Mouse (Mus musculus): ENCODE data around the gene Pou2f3. TPM values are rescaled to one million over a fixed set of nuclear protein-coding genes. Genes with fewer than 3 reads are reported as not detected.
A peak's percentile ranks its signal among the peaks of the same experiment; 100 is the strongest.

The Pou2f3 gene
- polyA plus RNA-seq, 1 experiment from 2014 or later = not detected

DNA sequence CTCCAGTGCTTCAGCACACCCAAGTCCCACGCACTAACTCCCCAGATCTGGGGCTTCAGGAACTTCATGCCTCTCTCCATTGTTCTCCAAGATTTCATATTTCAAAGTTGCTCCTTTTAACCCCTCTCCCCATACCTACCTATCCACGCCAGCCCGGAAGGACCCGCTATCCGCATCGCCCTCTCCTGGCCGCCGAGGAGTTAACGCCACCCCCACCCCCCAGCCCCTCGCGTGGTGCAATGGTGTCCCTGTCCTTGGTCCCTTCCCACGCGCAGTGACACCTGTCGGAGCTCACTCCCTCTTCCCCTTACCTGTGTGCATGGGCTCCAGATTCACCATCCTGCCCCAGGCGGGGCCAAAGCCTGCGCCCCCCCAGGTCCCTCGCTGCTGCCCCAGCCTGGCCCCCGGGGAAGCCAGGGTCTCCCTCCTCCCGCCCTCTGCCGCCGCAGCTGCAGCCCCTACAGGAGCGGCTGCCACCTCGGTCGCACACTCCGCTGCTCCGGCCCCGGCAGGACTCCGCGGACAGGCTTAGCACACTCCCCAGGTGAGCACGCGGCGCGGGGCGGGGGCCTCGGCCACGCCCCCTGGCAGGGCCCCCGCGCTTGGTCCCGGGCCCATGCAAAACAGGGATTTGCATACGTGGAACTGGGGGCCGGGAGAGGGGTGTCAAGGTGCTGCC lies 4.7 kb downstream of the Pou2f3 start:
- H3K27ac ChIP-seq = no peak overlapping the region
- WGBS = 3% methylated on average over 41 of the region's 41 CpGs
- H3K9ac ChIP-seq = peak overlapping the region; percentile 46; the same call in 1 of the 2 replicates
- H3K27me3 ChIP-seq = peaks cover 66% of the 10 kb centered on the region
- H3K36me3 ChIP-seq = no peaks in the 10 kb centered on the region
- peak overlapping the region; percentile 53 for H3K4me2 ChIP-seq
- H3K4me3 ChIP-seq = peak overlapping the region; percentile 31
- H3K4me1 ChIP-seq (replicated peaks) = peaks cover 23% of the 10 kb centered on the region
- 0 out of 2 replicates have a peak, but pooled peaks have one; percentile 17 for ATAC-seq (ENCODE audit: low FRiP score)
- H3K9me3 ChIP-seq = no peaks in the 10 kb centered on the region

DNA sequence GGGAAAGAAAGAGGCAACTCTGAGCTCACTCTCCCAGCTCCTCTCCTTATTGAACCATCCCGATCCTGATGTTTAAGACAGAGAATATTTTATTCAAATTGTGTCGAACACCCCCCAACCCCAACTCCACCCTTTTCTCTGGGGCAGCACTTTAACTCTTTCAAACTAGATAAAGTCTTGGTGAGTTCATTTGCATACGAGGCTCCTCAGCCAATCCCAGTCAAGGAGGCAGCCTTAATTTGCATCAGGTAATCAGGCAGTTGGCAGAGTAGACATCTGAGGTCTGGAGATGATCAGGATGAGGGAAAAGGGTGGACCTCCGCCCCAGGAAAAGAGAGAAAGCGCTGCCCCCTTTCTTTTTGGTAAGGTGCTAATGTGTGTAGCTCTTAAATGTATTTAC lies 10.0 kb downstream of the Pou2f3 start:
- H3K9ac ChIP-seq = no peak overlapping the region
- no peak overlapping the region for H3K4me3 ChIP-seq
- peaks cover 14% of the 10 kb centered on the region for H3K4me1 ChIP-seq (replicated peaks)
- no peak overlapping the region for H3K27ac ChIP-seq
- peaks cover 61% of the 10 kb centered on the region for H3K27me3 ChIP-seq
- H3K4me2 ChIP-seq = peak overlapping the region; percentile 13; the same call in 1 of the 2 replicates
- ATAC-seq (ENCODE audit: low FRiP score) = no peak
- 2% methylated on average over 5 of the region's 5 CpGs for WGBS
- no peaks in the 10 kb centered on the region for H3K36me3 ChIP-seq
- no peaks in the 10 kb centered on the region for H3K9me3 ChIP-seq

DNA sequence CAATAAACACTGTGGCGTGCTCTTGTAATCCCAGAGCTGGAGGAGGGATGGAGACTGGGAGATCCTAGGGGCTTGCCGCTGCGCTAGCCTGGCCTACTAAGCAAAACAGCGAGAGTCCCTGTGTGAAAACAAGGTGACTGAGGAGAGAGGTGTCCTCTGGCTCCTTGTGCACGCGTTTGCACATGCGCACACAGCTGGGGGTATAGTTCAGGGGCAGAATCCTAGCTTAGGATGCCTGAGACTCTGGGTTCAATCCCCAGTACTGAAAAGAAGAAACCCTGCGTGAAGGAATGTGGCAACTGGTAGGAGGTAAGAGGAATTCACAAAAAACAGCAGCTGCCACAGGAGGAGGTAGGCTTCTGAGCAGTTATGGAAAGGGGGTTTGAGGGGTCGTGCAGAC lies 16.2 kb downstream of the Pou2f3 start:
- Histone ChIP-seq H3K4me1 (replicated peaks) (peaks cover 6% of the 10 kb centered on the region), H3K4me3 (no peak overlapping the region), H3K36me3 (no peaks in the 10 kb centered on the region), H3K9me3 (no peaks in the 10 kb centered on the region), H3K27ac (no peak overlapping the region), H3K4me2 (no peak overlapping the region), H3K9ac (no peak overlapping the region), H3K27me3 (peaks cover 14% of the 10 kb centered on the region)
- no peak for ATAC-seq (ENCODE audit: low FRiP score)
- whole genome bisulfite sequencing = 19% methylated on average over 9 of the region's 9 CpGs

DNA sequence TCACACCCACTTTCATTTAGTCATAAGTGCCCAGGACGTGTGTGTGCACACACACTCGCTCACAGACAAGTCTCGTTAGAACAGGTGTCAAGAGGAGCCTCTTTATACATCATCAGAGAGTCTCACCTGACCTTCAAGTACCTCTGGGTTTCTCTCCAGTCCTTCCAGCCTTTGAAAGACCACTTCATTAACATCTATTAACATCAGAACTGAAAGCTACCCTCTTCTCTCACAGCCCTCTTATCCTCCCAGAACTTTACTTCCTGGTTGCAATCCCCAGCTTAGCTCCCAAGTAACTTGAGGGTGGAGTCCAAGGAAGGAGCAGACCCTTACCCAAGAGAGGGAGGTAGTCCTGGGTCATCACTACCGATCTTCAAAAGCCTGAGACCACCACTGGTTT lies 18.6 kb downstream of the Pou2f3 start:
- H3K4me1 ChIP-seq (replicated peaks) = peaks cover 14% of the 10 kb centered on the region
- 54% methylated on average over 4 of the region's 4 CpGs for WGBS

DNA sequence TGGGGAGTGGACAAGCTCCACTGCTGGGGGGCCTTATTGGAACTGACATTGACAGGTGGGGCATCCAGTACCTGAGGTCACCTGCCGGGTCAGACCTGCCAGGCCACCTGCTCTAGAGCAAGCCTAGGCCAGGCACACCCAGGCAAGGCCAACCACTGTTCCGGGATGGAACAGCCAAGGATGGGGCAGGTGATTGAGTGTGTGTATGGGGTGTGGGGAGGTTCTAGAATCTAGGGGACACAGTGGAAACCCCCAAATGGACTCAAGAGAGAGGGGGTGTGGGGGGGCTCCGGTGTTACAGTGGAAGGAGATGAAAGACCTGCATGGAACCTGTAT lies 21.2 kb downstream of the Pou2f3 start:
- Histone ChIP-seq H3K9me3 (no peaks in the 10 kb centered on the region), H3K27me3 (peaks cover 6% of the 10 kb centered on the region; the same call in 1 of the 2 replicates), H3K4me3 (no peak overlapping the region), H3K4me2 (no peak overlapping the region), H3K4me1 (replicated peaks) (peaks cover 14% of the 10 kb centered on the region), H3K27ac (peak overlapping the region; percentile 52; the same call in 1 of the 2 replicates), H3K36me3 (no peaks in the 10 kb centered on the region), H3K9ac (no peak overlapping the region)
- WGBS = 57% methylated on average over 3 of the region's 3 CpGs
- no peak for ATAC-seq (ENCODE audit: low FRiP score)

More for the DNA sequence above, 18.6 kb downstream of the Pou2f3 start:
- Histone ChIP-seq H3K9ac (no peak overlapping the region), H3K9me3 (no peaks in the 10 kb centered on the region), H3K4me3 (no peak overlapping the region), H3K36me3 (no peaks in the 10 kb centered on the region), H3K4me2 (no peak overlapping the region), H3K27me3 (peaks cover 6% of the 10 kb centered on the region; the same call in 1 of the 2 replicates), H3K27ac (no peak overlapping the region)
- ATAC-seq (ENCODE audit: low FRiP score) = no peak

DNA sequence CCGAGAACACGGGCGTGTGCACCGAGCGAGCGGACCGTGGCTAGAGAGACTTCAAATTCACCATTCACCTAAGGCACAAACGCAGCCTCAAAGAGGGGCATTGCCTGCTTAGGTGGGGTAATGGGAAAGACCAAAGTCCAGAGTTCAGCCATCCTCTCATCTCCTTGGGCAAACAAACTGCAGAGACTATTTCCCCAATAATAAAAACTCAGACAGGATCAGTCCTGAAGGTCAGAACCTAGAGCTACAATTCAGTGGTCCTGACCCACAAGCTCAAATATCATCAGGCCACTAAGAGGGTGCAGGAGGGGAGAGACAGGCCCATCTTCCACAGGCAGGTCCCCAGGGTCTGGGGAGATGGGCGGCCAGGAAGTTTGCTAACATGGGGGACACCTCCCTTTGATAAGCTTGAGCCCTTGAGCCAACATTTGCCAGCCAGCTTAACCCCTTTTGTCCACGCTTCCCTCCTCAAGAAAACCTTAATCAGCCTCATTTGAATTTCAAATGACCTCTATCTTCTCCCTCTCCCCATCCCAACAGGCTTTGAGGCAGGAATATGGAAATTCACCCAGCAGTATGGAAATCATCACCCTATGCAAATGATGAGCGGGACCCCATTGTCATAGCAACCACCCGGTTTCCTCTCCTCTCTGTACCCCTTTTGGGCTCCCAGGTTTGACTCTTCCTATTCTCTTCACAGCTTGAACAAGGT lies 21.7 kb downstream of the Pou2f3 start:
- Histone ChIP-seq H3K4me1 (replicated peaks) (peaks cover 14% of the 10 kb centered on the region), H3K4me3 (no peak overlapping the region), H3K27ac (peak overlapping the region; percentile 52; the same call in 1 of the 2 replicates), H3K4me2 (no peak overlapping the region), H3K9me3 (no peaks in the 10 kb centered on the region), H3K36me3 (no peaks in the 10 kb centered on the region), H3K27me3 (peaks cover 6% of the 10 kb centered on the region; the same call in 1 of the 2 replicates), H3K9ac (no peak overlapping the region)
- WGBS = 58% methylated on average over 12 of the region's 12 CpGs
- ATAC-seq (ENCODE audit: low FRiP score) = no peak

DNA sequence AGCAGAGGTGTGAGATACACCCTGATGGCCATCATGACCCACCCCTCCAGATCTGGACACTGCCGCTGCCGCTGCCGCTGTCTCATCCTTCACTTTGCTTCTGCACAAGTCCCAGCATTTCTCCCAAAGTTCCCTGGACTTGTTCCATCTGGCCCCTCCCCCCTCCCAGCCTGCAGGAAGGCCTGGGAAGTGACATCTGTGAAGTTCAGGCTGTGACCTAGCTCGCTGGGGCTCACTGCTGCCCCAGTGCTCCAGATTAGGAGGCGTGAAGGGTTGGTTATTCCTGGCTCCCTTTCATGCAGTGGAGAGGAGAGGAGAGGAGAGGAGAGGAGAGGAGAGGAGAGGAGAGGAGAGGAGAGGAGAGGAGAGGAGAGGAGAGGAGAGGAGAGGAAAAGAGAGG lies 30.6 kb downstream of the Pou2f3 start:
- Histone ChIP-seq H3K9me3 (no peaks in the 10 kb centered on the region), H3K4me2 (no peak overlapping the region), H3K36me3 (no peaks in the 10 kb centered on the region), H3K4me1 (replicated peaks) (no peaks in the 10 kb centered on the region; the same call in 1 of the 2 replicates), H3K4me3 (no peak overlapping the region), H3K27ac (no peak overlapping the region), H3K27me3 (no peaks in the 10 kb centered on the region), H3K9ac (no peak overlapping the region)
- whole genome bisulfite sequencing = 61% methylated on average over 5 of the region's 5 CpGs
- no peak for ATAC-seq (ENCODE audit: low FRiP score)

DNA sequence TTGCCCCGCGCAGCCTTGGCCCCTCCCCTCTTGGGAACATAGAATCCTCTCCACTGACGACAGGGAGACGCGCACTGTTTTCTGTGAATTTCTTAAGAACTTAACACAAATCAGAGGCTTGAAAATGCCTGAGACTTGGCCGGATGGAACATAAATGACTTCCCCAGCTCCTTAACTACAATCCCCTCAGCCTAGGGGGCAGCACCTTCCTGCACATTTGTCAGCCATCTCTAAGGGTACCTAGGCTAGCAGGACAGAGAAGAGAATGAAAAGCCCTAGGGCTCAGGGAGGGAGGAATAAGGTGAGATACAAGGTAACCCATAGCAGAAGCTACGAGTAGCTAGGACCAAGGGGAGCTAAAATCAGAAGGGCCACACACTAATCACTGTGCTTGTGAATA lies 32.0 kb downstream of the Pou2f3 start:
- no peak for ATAC-seq (ENCODE audit: low FRiP score)
- Histone ChIP-seq H3K9ac (no peak overlapping the region), H3K4me3 (no peak overlapping the region), H3K4me1 (replicated peaks) (no peaks in the 10 kb centered on the region; the same call in 1 of the 2 replicates), H3K27me3 (no peaks in the 10 kb centered on the region), H3K4me2 (no peak overlapping the region), H3K27ac (no peak overlapping the region), H3K36me3 (no peaks in the 10 kb centered on the region), H3K9me3 (no peaks in the 10 kb centered on the region)
- WGBS = 61% methylated on average over 7 of the region's 7 CpGs

DNA sequence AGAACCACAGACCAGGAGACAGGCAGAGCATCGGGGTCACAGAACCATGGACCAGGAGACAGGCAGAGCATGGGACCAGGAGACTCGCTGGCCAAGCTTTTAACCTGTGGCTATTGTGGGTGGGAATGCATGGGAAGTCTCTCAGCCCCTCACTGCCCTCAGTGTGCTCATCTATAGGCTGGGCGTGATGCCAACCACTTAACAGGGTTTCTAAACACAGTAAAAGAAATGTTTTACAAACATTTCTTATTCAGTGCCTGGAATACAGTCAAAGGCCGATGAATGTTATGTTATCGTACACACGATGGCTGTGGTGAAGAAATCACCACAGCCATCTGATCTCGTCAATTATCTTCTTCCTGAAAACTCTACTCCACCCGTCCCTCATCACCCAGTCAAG lies 43.1 kb downstream of the Pou2f3 start:
- Histone ChIP-seq H3K36me3 (no peaks in the 10 kb centered on the region), H3K4me1 (replicated peaks) (no peaks in the 10 kb centered on the region), H3K9ac (no peak overlapping the region), H3K27me3 (peaks cover 3% of the 10 kb centered on the region; the same call in 1 of the 2 replicates), H3K9me3 (no peaks in the 10 kb centered on the region), H3K4me2 (no peak overlapping the region), H3K27ac (no peak overlapping the region), H3K4me3 (no peak overlapping the region)
- no peak for ATAC-seq (ENCODE audit: low FRiP score)
- 86% methylated on average over 8 of the region's 8 CpGs for WGBS

DNA sequence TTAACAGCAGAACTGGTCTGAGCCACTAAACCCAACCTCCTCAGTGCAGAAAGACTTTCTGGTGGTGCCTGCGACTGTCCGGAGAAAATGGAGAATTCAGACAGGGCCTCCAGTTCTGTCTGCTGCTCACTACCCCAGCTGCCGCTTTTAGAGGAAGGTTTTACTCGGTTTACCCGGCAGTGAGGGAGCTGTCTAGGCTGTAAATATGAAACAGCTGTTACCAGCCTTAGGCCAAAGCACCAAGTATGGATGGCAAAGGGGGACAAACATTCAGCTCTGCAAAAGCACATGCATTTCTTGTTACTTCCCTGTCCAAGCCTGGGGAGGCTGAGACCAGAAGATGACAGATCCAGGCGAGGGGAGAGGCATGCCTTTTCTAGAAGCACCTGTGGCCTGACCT lies 43.8 kb downstream of the Pou2f3 start:
- Histone ChIP-seq H3K27me3 (peaks cover 3% of the 10 kb centered on the region; the same call in 1 of the 2 replicates), H3K27ac (no peak overlapping the region), H3K9me3 (no peaks in the 10 kb centered on the region), H3K9ac (no peak overlapping the region), H3K36me3 (no peaks in the 10 kb centered on the region), H3K4me1 (replicated peaks) (no peaks in the 10 kb centered on the region), H3K4me3 (no peak overlapping the region), H3K4me2 (no peak overlapping the region)
- no peak for ATAC-seq (ENCODE audit: low FRiP score)
- 85% methylated on average over 6 of the region's 6 CpGs for WGBS

DNA sequence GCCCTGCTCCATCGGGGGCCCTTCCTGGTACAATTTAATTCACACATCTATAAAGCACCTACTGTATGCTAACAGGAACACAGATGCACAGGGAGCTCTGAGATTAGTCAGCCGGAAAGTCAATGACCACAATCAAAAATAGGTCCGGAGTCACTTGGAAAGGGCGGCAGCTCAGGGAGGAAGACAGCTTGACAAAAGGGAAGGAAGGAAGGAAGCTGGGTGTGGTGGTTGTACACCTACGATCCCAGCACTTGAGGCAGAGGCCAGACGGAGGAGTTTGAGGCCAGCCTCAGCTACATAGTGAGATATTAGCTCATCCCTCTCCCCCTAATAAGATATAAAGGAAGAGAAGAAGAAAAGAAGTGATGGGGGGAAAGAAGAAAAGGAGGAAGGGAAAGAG lies 54.2 kb downstream of the Pou2f3 start:
- no peaks in the 10 kb centered on the region for H3K9me3 ChIP-seq

DNA sequence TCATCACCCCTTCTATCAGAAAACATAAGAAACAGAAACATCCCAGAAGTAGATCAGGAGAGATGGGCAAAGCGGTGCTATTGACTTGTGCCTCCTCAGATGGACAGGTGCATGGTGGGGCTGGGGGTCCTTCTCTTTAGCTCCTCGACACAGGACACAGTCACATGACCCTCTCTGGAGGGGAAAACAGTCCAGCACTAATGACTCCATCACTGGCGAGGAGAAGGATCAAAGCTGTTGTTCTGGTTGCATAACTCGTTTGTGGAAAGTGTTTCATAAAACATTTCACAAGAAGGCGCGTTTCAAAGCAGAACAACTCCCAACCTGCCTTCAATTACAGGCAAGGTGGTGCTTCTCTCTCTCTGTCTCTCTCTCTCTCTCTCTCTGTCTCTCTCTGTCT lies 58.4 kb downstream of the Pou2f3 start:
- Histone ChIP-seq H3K4me3 (no peak overlapping the region), H3K9me3 (no peaks in the 10 kb centered on the region), H3K27ac (no peak overlapping the region), H3K36me3 (no peaks in the 10 kb centered on the region), H3K27me3 (no peaks in the 10 kb centered on the region), H3K4me1 (replicated peaks) (0 out of 2 replicates have a peak, but pooled peaks cover 5% of the 10 kb centered on the region), H3K4me2 (no peak overlapping the region), H3K9ac (no peak overlapping the region)
- 80% methylated on average over 6 of the region's 6 CpGs for WGBS
- ATAC-seq (ENCODE audit: low FRiP score) = no peak

More for the DNA sequence above, 54.2 kb downstream of the Pou2f3 start:
- no peaks in the 10 kb centered on the region for H3K36me3 ChIP-seq
- ATAC-seq (ENCODE audit: low FRiP score) = no peak
- H3K9ac ChIP-seq = no peak overlapping the region
- no peaks in the 10 kb centered on the region for H3K4me1 ChIP-seq (replicated peaks)
- H3K4me2 ChIP-seq = no peak overlapping the region
- H3K27me3 ChIP-seq = no peaks in the 10 kb centered on the region
- no peak overlapping the region for H3K4me3 ChIP-seq
- H3K27ac ChIP-seq = no peak overlapping the region
- 82% methylated on average over 6 of the region's 6 CpGs for WGBS

Measured in hindbrain, embryonic 13.5 days (tissue).